In the genomic region with DNA sequence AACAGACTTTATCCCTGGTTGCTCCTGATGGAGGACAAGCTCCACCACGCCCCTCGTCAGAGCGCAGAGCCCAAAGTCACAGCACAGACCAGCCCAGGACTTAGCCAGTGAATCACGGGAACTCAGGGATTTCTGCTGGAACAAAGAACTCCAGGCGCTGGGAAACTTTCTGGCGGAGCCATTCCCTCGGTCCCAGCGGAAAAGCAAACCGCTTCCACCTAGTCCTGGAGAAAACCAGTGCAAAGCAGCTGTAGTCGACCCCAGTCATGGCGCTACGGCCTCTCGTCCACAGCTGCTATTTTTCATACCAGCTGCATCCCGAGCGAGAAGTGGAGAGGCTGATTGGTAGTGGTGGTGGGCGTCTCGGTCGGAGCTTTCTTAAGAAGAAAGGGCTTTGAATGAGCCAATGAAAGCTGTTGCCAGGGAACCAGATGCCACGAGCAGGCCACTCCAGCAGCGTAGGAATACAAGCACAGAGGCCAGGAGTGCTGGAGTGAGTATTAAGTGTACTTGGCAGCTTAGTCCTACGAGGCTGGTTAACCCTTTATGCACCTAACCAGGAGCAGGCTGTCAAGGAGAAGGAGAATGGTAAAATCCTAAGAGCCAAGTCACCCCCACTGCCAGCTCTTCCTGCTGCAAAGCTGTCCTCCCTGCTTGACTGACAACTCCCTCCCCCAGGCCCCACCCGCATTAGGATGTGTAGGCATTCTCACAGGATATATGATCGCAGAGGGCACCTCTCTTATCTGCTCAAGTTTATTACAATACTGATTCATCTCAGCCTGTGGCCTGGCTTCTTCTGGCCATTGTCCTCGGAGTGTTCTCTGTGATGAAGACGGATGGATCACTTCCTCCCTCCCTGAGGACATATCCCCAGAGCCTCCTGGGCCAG, we compare ENCODE assay signal across 8 mouse cellular contexts. TPM values are rescaled to one million over a fixed set of nuclear protein-coding genes. Genes with fewer than 3 reads are reported as not detected.
DNase-seq lines count a peak whose midpoint lies in the region; ATAC-seq and TF ChIP-seq lines count a peak whose summit lies in the region.

A gene (plus strand): TSS at position 239 of the 892 bp plus-strand sequence.

- TF ChIP-seq POLR2A in embryonic fibroblast, embryonic 13.5 days (IDR thresholded peaks at IDR 0.05; ENCODE audit: low read depth, low read length), result 0 out of 2 replicates have a peak, but pooled peaks have one; percentile 30
- TF ChIP-seq POLR2A in heart, adult 2 months (IDR thresholded peaks at IDR 0.05; ENCODE audit: insufficient read depth, low read depth, low read length), result no peak

- no peak for TF ChIP-seq CTCF in embryonic fibroblast, embryonic 13.5 days (IDR thresholded peaks at IDR 0.05; ENCODE audit: borderline replicate concordance, insufficient read depth, low read length)
- no peak for TF ChIP-seq CTCF in heart, adult 2 months (IDR thresholded peaks at IDR 0.05)
- TF ChIP-seq CTCF in stomach, postnatal 0 days (IDR thresholded peaks at IDR 0.05; ENCODE audit: low read depth), result no peak

- 15% methylated on average over 25 of the region's 25 CpGs for WGBS in heart, adult 2 months
- WGBS in limb, embryonic 10.5 days, result 3% methylated on average over 25 of the region's 25 CpGs
- whole genome bisulfite sequencing in midbrain, embryonic 15.5 days, result 2% methylated on average over 25 of the region's 25 CpGs
- 7% methylated on average over 25 of the region's 25 CpGs for WGBS in stomach, postnatal 0 days

- H3K27me3 ChIP-seq in heart, adult 2 months (ENCODE audit: control insufficient read depth, insufficient read depth, low read length), result no peaks in the 10 kb centered on the region
- H3K27me3 ChIP-seq in limb, embryonic 10.5 days (ENCODE audit: low read depth, poor library complexity, severe bottlenecking), result no peaks in the 10 kb centered on the region
- H3K27me3 ChIP-seq in midbrain, embryonic 15.5 days (replicated peaks), result no peaks in the 10 kb centered on the region
- H3K27me3 ChIP-seq in stomach, postnatal 0 days (ENCODE audit: control insufficient read depth, insufficient read depth, low read length), result no peaks in the 10 kb centered on the region

- intact Hi-C loops in heart, adult 2 months (cut with DNase I), result no loop called here

- no peak within 1 kb of the TSS for H3K9ac ChIP-seq in heart, adult 2 months (ENCODE audit: low read depth, low read length)
- peak within 1 kb of the TSS; percentile 35 for H3K9ac ChIP-seq in midbrain, embryonic 15.5 days
- peak within 1 kb of the TSS; percentile 41 for H3K9ac ChIP-seq in stomach, postnatal 0 days (ENCODE audit: low read length)

- H3K9me3 ChIP-seq in limb, embryonic 10.5 days (replicated peaks), result no peaks in the 10 kb centered on the region
- no peaks in the 10 kb centered on the region for H3K9me3 ChIP-seq in midbrain, embryonic 15.5 days
- no peaks in the 10 kb centered on the region for H3K9me3 ChIP-seq in stomach, postnatal 0 days (ENCODE audit: control insufficient read depth, low read length)

- peak within 1 kb of the TSS; percentile 59 for H3K4me2 ChIP-seq in midbrain, embryonic 15.5 days
- peak within 1 kb of the TSS; percentile 50 for H3K4me2 ChIP-seq in stomach, postnatal 0 days (replicated peaks; ENCODE audit: low read depth)

- H3K4me1 ChIP-seq in embryonic fibroblast, embryonic 13.5 days (ENCODE audit: control insufficient read depth, insufficient read depth, low read length), result peaks cover 8% of the 10 kb centered on the region
- H3K4me1 ChIP-seq in heart, adult 2 months (ENCODE audit: control insufficient read depth, insufficient read depth, low read length), result peaks cover 6% of the 10 kb centered on the region
- peaks cover 50% of the 10 kb centered on the region for H3K4me1 ChIP-seq in limb, embryonic 10.5 days
- peaks cover 26% of the 10 kb centered on the region for H3K4me1 ChIP-seq in midbrain, embryonic 15.5 days
- H3K4me1 ChIP-seq in stomach, postnatal 0 days (replicated peaks; ENCODE audit: control insufficient read depth, insufficient read depth), result peaks cover 3% of the 10 kb centered on the region; the same call in 1 of the 2 replicates

- H3K79me2 ChIP-seq in heart, adult 2 months (replicated peaks; ENCODE audit: control insufficient read depth, insufficient read depth, low read length), result no peaks in the 10 kb centered on the region

- ATAC-seq in midbrain, embryonic 15.5 days (replicated peaks), result peak; percentile 96
- peak; percentile 81 for ATAC-seq in stomach, postnatal 0 days (ENCODE audit: low FRiP score, low TSS enrichment)

- no peaks in the 10 kb centered on the region for H3K36me3 ChIP-seq in heart, adult 2 months (ENCODE audit: control insufficient read depth, insufficient read depth, low read length)
- no peaks in the 10 kb centered on the region for H3K36me3 ChIP-seq in limb, embryonic 10.5 days
- H3K36me3 ChIP-seq in midbrain, embryonic 15.5 days (replicated peaks), result no peaks in the 10 kb centered on the region
- no peaks in the 10 kb centered on the region for H3K36me3 ChIP-seq in stomach, postnatal 0 days (ENCODE audit: control insufficient read depth, insufficient read depth, low read length)

- TF ChIP-seq EP300 in heart, adult 2 months (IDR thresholded peaks at IDR 0.05; ENCODE audit: insufficient read depth, low read depth, low read length), result no peak
- TF ChIP-seq EP300 in stomach, postnatal 0 days (optimal IDR thresholded peaks at IDR 0.05), result no peak

- peak within 1 kb of the TSS; percentile 58 for H3K27ac ChIP-seq in embryonic fibroblast, embryonic 13.5 days (ENCODE audit: insufficient read depth, low read length)
- peak within 1 kb of the TSS; percentile 12; the same call in 1 of the 2 replicates for H3K27ac ChIP-seq in heart, adult 2 months
- H3K27ac ChIP-seq in limb, embryonic 10.5 days, result peak within 1 kb of the TSS; percentile 91
- peak within 1 kb of the TSS; percentile 85 for H3K27ac ChIP-seq in midbrain, embryonic 15.5 days
- peak within 1 kb of the TSS; percentile 88 for H3K27ac ChIP-seq in stomach, postnatal 0 days (replicated peaks)

- peak within 1 kb of the TSS; percentile 26 for H3K4me3 ChIP-seq in embryonic fibroblast, embryonic 13.5 days (ENCODE audit: insufficient read depth, low read length)
- peak within 1 kb of the TSS; percentile 26; the same call in 1 of the 2 replicates for H3K4me3 ChIP-seq in heart, adult 2 months
- H3K4me3 ChIP-seq in limb, embryonic 10.5 days, result peak within 1 kb of the TSS; percentile 51
- peak within 1 kb of the TSS; percentile 37 for H3K4me3 ChIP-seq in midbrain, embryonic 15.5 days
- peak within 1 kb of the TSS; percentile 25 for H3K4me3 ChIP-seq in stomach, postnatal 0 days (ENCODE audit: low read depth, low read length)

- peak; percentile 42 for DNase-seq in adrenal gland, postnatal 14 days
- peak; percentile 53 to 64 for DNase-seq in heart, adult 2 months
- DNase-seq in kidney, adult 9 months, result peak; percentile 8
- DNase-seq in limb, embryonic 10.5 days (ENCODE audit: low spot score), result peak; percentile 84
- peak; percentile 38 for DNase-seq in stomach, postnatal 0 days (ENCODE audit: low spot score)
- no peak for DNase-seq in thymus, adult 18-20 months

RNA-seq across cellular contexts. Expression of the gene that starts here (rescaled TPM):
- total RNA-seq in adrenal gland, postnatal 14 days (2021), result 4.7 and 5.5 TPM in 2 replicates
- polyA plus RNA-seq in embryonic fibroblast, embryonic 13.5 days (2011; ENCODE audit: insufficient read length, low read depth, missing spikeins), result not detected in 2 replicates
- total RNA-seq in heart, adult 2 months (2021), result under 1 TPM in 1 of 2 experiments, not detected in 1; 0.30 TPM
- polyA plus RNA-seq in heart, adult 2 months (2012; rRNA removed), result 0.29 and 0.45 TPM in 2 replicates
- polyA plus RNA-seq in limb, embryonic 10.5 days (2016; fragmentation: Nextera tagmentation; extraction: Ambion mirVana), result 0.18 and 0.55 TPM in 2 replicates
- 10.9 and 14.8 TPM in 2 replicates for polyA plus RNA-seq in midbrain, embryonic 15.5 days (2015; fragmentation: Nextera tagmentation; extraction: Ambion mirVana)
- polyA plus RNA-seq in stomach, postnatal 0 days (2015; fragmentation: Nextera tagmentation; extraction: Ambion mirVana), result 0.51 and 1.2 TPM in 2 replicates

Comparison
In these comparisons a context has a peak if more than half of its experiments do, and no peak if none do; other contexts are left out.
1. Peak in DNase-seq, H3K4me3 ChIP-seq and H3K27ac ChIP-seq in heart, adult 2 months; RNA of the gene not detected or under 1 TPM.
2. Peak in DNase-seq, H3K4me3 ChIP-seq and H3K27ac ChIP-seq in limb, embryonic 10.5 days; RNA of the gene not detected or under 1 TPM.
3. DNase-seq: peak in adrenal gland, postnatal 14 days (single experiment), kidney, adult 9 months (single experiment) and stomach, postnatal 0 days (single experiment); none in thymus, adult 18-20 months (0 of 2).
4. H3K27ac ChIP-seq: peak in every context shown above with its lines; median percentile 91 in limb, embryonic 10.5 days; 88 in stomach, postnatal 0 days; 85 in midbrain, embryonic 15.5 days; 58 in embryonic fibroblast, embryonic 13.5 days; 12 in heart, adult 2 months.
5. Peak in every context shown above with its lines, with median percentiles within 50 percentile points of each other: H3K4me3 ChIP-seq.